Comparison of ENCODE assay signal across 30 mouse cellular contexts in the genomic region with DNA sequence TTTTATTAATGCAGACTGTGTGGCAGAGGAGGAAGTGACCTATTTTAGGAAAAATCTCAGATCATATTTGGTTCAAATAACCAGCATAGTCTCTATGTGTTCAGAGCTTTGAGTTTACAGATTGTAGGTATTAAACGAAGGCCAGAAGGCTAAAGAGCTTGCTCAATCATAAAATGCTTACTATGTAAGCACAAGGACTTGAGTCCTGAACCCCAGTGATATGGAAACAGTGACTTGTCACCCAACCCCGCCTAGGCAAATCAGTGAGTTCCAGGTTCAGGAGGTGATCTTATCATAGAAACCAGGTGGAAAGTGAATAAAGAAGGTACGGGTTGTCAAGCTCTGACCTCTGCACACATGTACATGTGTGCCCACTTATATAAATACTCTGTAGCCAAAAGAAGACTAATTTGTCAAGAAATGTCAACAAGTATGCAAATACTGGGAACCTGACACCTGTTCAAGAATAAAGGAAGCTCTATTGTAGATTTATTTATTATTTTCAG.
DNase-seq lines count a peak whose midpoint lies in the region; ATAC-seq and TF ChIP-seq lines count a peak whose summit lies in the region.
"Had no signal": no experiment of that assay in that cellular context is flagged by ENCODE, and none has a peak within 500 bp of the region (broad histone marks: within the 10 kb centered on the region; RNA-seq: fewer than 3 reads in every experiment).

No protein-coding gene starts in this region.

- no peak overlapping the region for H3K27ac ChIP-seq in liver, adult 2 months (replicated peaks; ENCODE audit: insufficient read depth, low read depth, low read length)
- no peak overlapping the region for H3K27ac ChIP-seq in liver, embryonic 12.5 days
- H3K27ac ChIP-seq in stomach, postnatal 0 days (replicated peaks), result no peak overlapping the region
- no peak overlapping the region for H3K27ac ChIP-seq in midbrain, embryonic 14.5 days (replicated peaks; ENCODE audit: low read depth, low read length)
- H3K27ac ChIP-seq: embryonic facial prominence, embryonic 12.5 days; forebrain, embryonic 15.5 days; heart, embryonic 13.5 days; hindbrain, embryonic 14.5 days; limb, embryonic 10.5 days; limb, embryonic 15.5 days; neural tube, embryonic 13.5 days had no signal

- H3K36me3 ChIP-seq in liver, adult 2 months (ENCODE audit: control insufficient read depth, insufficient read depth, low read length), result no peaks in the 10 kb centered on the region
- H3K36me3 ChIP-seq in liver, embryonic 12.5 days, result no peaks in the 10 kb centered on the region
- no peaks in the 10 kb centered on the region for H3K36me3 ChIP-seq in stomach, postnatal 0 days (ENCODE audit: control insufficient read depth, insufficient read depth, low read length)
- H3K36me3 ChIP-seq in midbrain, embryonic 14.5 days (ENCODE audit: control insufficient read depth, insufficient read depth, low read length), result peaks cover 7% of the 10 kb centered on the region; the same call in 1 of the 2 replicates
- H3K36me3 ChIP-seq: forebrain, embryonic 15.5 days; neural tube, embryonic 13.5 days had no signal

- no peak overlapping the region for H3K9ac ChIP-seq in liver, adult 2 months (ENCODE audit: low read depth, low read length)
- H3K9ac ChIP-seq in liver, embryonic 12.5 days, result no peak overlapping the region
- H3K9ac ChIP-seq in stomach, postnatal 0 days (ENCODE audit: low read length), result no peak overlapping the region
- H3K9ac ChIP-seq in midbrain, embryonic 14.5 days (replicated peaks; ENCODE audit: low read length), result no peak overlapping the region
- H3K9ac ChIP-seq: embryonic facial prominence, embryonic 12.5 days; forebrain, embryonic 15.5 days; heart, embryonic 13.5 days; hindbrain, embryonic 14.5 days; limb, embryonic 15.5 days; liver, postnatal 0 days; neural tube, embryonic 13.5 days had no signal

- no peak for TF ChIP-seq CTCF in liver, adult 2 months (IDR thresholded peaks at IDR 0.05; ENCODE audit: low read depth, low read length)
- no peak for TF ChIP-seq CTCF in stomach, postnatal 0 days (IDR thresholded peaks at IDR 0.05; ENCODE audit: low read depth)

- no peaks in the 10 kb centered on the region for H3K79me2 ChIP-seq in liver, adult 2 months (ENCODE audit: control insufficient read depth, insufficient read depth, low read length)

- H3K4me3 ChIP-seq in liver, adult 2 months (ENCODE audit: insufficient read depth, low read depth, low read length), result no peak overlapping the region
- no peak overlapping the region for H3K4me3 ChIP-seq in liver, embryonic 12.5 days
- no peak overlapping the region for H3K4me3 ChIP-seq in stomach, postnatal 0 days (ENCODE audit: low read depth, low read length)
- H3K4me3 ChIP-seq in midbrain, embryonic 14.5 days (replicated peaks; ENCODE audit: low read depth, low read length), result no peak overlapping the region
- H3K4me3 ChIP-seq: embryonic facial prominence, embryonic 12.5 days; forebrain, embryonic 15.5 days; heart, embryonic 13.5 days; limb, embryonic 10.5 days; limb, embryonic 15.5 days; megakaryocyte, embryonic 14.5 days; neural tube, embryonic 13.5 days had no signal

- no peaks in the 10 kb centered on the region for H3K9me3 ChIP-seq in liver, embryonic 12.5 days (replicated peaks)
- H3K9me3 ChIP-seq in stomach, postnatal 0 days (ENCODE audit: control insufficient read depth, low read length), result no peaks in the 10 kb centered on the region
- no peaks in the 10 kb centered on the region for H3K9me3 ChIP-seq in midbrain, embryonic 14.5 days (ENCODE audit: control insufficient read depth, low read length)
- H3K9me3 ChIP-seq: embryonic facial prominence, embryonic 12.5 days; forebrain, embryonic 15.5 days; heart, embryonic 13.5 days; limb, embryonic 10.5 days; limb, embryonic 15.5 days; megakaryocyte, embryonic 14.5 days; neural tube, embryonic 13.5 days had no signal

- no peak for ATAC-seq in liver, embryonic 12.5 days
- peak; percentile 41; the same call in 1 of the 2 replicates for ATAC-seq in megakaryocyte-erythroid progenitor cell, adult 5-6 weeks (replicated peaks; ENCODE audit: low FRiP score, low TSS enrichment, poor library complexity, severe bottlenecking)
- peak; percentile 74 for ATAC-seq in stomach, postnatal 0 days (ENCODE audit: low FRiP score, low TSS enrichment)
- ATAC-seq in midbrain, embryonic 14.5 days (ENCODE audit: low FRiP score, low TSS enrichment), result no peak
- ATAC-seq: activated CD4-positive, CD25-positive, alpha-beta regulatory T cell, adult 4 months; forebrain, embryonic 15.5 days; liver, postnatal 0 days; midbrain, embryonic 16.5 days had no signal

- no peaks in the 10 kb centered on the region for H3K27me3 ChIP-seq in liver, adult 2 months (ENCODE audit: control insufficient read depth, insufficient read depth, low read length)
- no peaks in the 10 kb centered on the region for H3K27me3 ChIP-seq in liver, embryonic 12.5 days (replicated peaks)
- H3K27me3 ChIP-seq in stomach, postnatal 0 days (ENCODE audit: control insufficient read depth, insufficient read depth, low read length), result no peaks in the 10 kb centered on the region
- no peaks in the 10 kb centered on the region for H3K27me3 ChIP-seq in midbrain, embryonic 14.5 days (ENCODE audit: control insufficient read depth, insufficient read depth, low read length)
- H3K27me3 ChIP-seq: embryonic facial prominence, embryonic 12.5 days; forebrain, embryonic 15.5 days; heart, embryonic 13.5 days; limb, embryonic 15.5 days; megakaryocyte, embryonic 14.5 days; neural tube, embryonic 13.5 days had no signal

- H3K4me1 ChIP-seq in liver, adult 2 months (ENCODE audit: control insufficient read depth, insufficient read depth, low read length), result peaks cover 7% of the 10 kb centered on the region
- peaks cover 16% of the 10 kb centered on the region for H3K4me1 ChIP-seq in liver, embryonic 12.5 days
- no peaks in the 10 kb centered on the region for H3K4me1 ChIP-seq in stomach, postnatal 0 days (replicated peaks; ENCODE audit: control insufficient read depth, insufficient read depth)
- peaks cover 9% of the 10 kb centered on the region; the same call in 1 of the 2 replicates for H3K4me1 ChIP-seq in midbrain, embryonic 14.5 days (ENCODE audit: control insufficient read depth, insufficient read depth, low read length)

- TF ChIP-seq POLR2A in liver, adult 2 months (IDR thresholded peaks at IDR 0.05; ENCODE audit: extremely low read depth, insufficient read depth, low read length), result no peak

- 37% methylated on average over 3 of the region's 3 CpGs for WGBS in liver, adult 2 months
- 31% methylated on average over 3 of the region's 3 CpGs for WGBS in liver, embryonic 12.5 days (ENCODE audit: insufficient replicate concordance)
- 45% methylated on average over 3 of the region's 3 CpGs for WGBS in stomach, postnatal 0 days
- WGBS in midbrain, embryonic 14.5 days, result 86% methylated on average over 3 of the region's 3 CpGs

- no peak overlapping the region for H3K4me2 ChIP-seq in liver, embryonic 12.5 days
- no peak overlapping the region for H3K4me2 ChIP-seq in stomach, postnatal 0 days (replicated peaks; ENCODE audit: low read depth)
- H3K4me2 ChIP-seq in midbrain, embryonic 14.5 days (ENCODE audit: low read length), result no peak overlapping the region
- H3K4me2 ChIP-seq: embryonic facial prominence, embryonic 12.5 days; forebrain, embryonic 15.5 days; heart, embryonic 13.5 days; hindbrain, embryonic 14.5 days; limb, embryonic 15.5 days; neural tube, embryonic 13.5 days had no signal

- peak; percentile 29 for DNase-seq in liver, adult 2 months (ENCODE audit: extremely low read depth, low read depth, low spot score)
- DNase-seq in A20 (ENCODE audit: low read depth, low spot score), result peak; percentile 91
- peak; percentile 40 for DNase-seq in stomach, postnatal 0 days (ENCODE audit: low spot score)
- DNase-seq in frontal cortex, postnatal 36 days (ENCODE audit: low spot score in 2 of 2), result no peak
- no peak for DNase-seq in midbrain, embryonic 14.5 days
- DNase-seq: adrenal gland, adult 2 months; B cell, adult 2 months; cerebellum, adult 11 months; cerebellum, adult 9-10 months; embryo, embryonic 11 days; heart, postnatal 10 days; kidney, adult 8-10 months; kidney, postnatal 14 days; layer of hippocampus, adult 9-11 months; liver, postnatal 0 days; lung, postnatal 36 days; thymus, adult 2 months; thymus, postnatal 36 days had no signal

- TF ChIP-seq EP300 in stomach, postnatal 0 days (optimal IDR thresholded peaks at IDR 0.05), result no peak

Comparison
In these comparisons a context has a peak if more than half of its experiments do, and no peak if none do; other contexts are left out.
1. DNase-seq: peak in liver, adult 2 months (single experiment), A20 (single experiment) and stomach, postnatal 0 days (single experiment); none in frontal cortex, postnatal 36 days (0 of 2) and midbrain, embryonic 14.5 days (single experiment).
2. ATAC-seq: peak in megakaryocyte-erythroid progenitor cell, adult 5-6 weeks (single experiment) and stomach, postnatal 0 days (single experiment); none in liver, embryonic 12.5 days (single experiment) and midbrain, embryonic 14.5 days (single experiment).